Mouse (Mus musculus) midbrain, embryonic 15.5 days (tissue): ENCODE measurements around the gene Hrh3. TPM values are rescaled to one million over a fixed set of nuclear protein-coding genes. Genes with fewer than 3 reads are reported as not detected.
A peak's percentile ranks its signal among the peaks of the same experiment; 100 is the strongest.

ENCODE experiments used
- ATAC-seq: fragments of 200-750 bp; cut with Nextera tagmentation; replicated peaks from 2 replicates; pipeline ENCODE4 v1.8.0; 2017; ENCODE audit warnings: moderate TSS enrichment
- H3K27ac ChIP-seq: fragments of 300-500 bp; sonication (generic); 2 replicates; pipeline ENCODE4 v1.5.1; 2015; ENCODE audit warnings: mild to moderate bottlenecking, inconsistent platforms
- H3K27me3 ChIP-seq: fragments of 300-500 bp; sonication (generic); replicated peaks from 2 replicates; pipeline ENCODE4 v1.6.1; 2015; ENCODE audit warnings: inconsistent platforms
- H3K36me3 ChIP-seq: fragments of 300-500 bp; sonication (generic); replicated peaks from 2 replicates; pipeline ENCODE4 v1.6.1; 2015; ENCODE audit warnings: inconsistent platforms
- H3K4me1 ChIP-seq: fragments of 300-500 bp; sonication (generic); 2 replicates; pipeline ENCODE4 v1.6.1; 2015; ENCODE audit warnings: inconsistent platforms
- H3K4me2 ChIP-seq: fragments of 300-500 bp; sonication (generic); 2 replicates; pipeline ENCODE4 v1.6.1; 2015; ENCODE audit warnings: inconsistent platforms, mild to moderate bottlenecking, moderate library complexity
- H3K4me3 ChIP-seq: fragments of 300-500 bp; sonication (generic); 2 replicates; pipeline ENCODE4 v1.5.1; 2015; ENCODE audit warnings: mild to moderate bottlenecking, inconsistent platforms
- H3K9ac ChIP-seq: fragments of 300-500 bp; sonication (generic); 2 replicates; pipeline ENCODE4 v1.6.1; 2015; ENCODE audit warnings: mild to moderate bottlenecking, inconsistent platforms
- H3K9me3 ChIP-seq: fragments of 300-500 bp; sonication (generic); 2 replicates; pipeline ENCODE4 v1.6.1; 2016; ENCODE audit warnings: inconsistent platforms
- WGBS: fragments of 180-500 bp; shearing (Covaris S2); methylation state at CpG from one replicate; pipeline ENCODE4 v1.1.7; 2015; ENCODE audit warnings: mixed read lengths; 5-methylcytosine and 5-hydroxymethylcytosine counted together
- polyA plus RNA-seq: library from polyadenylated mRNA; unstranded; fragments of >200 nt; fragmentation: Nextera tagmentation; extraction: Ambion mirVana; gene quantifications from 2 replicates; pipeline ENCODE4 v1.2.1, GENCODE M21; 2015

The Hrh3 gene
- polyA plus RNA-seq, 1 experiment from 2014 or later: 3.2 TPM

GRCm38 (mm10) chr2:180077622-180078021 is 26.7 kb downstream of the Hrh3 start:
- no peak for ATAC-seq

GRCm38 (mm10) chr2:180072886-180073285 is 31.4 kb downstream of the Hrh3 start:
- Histone ChIP-seq H3K4me1 (peaks cover 15% of the 10 kb centered on the region), H3K9me3 (no peaks in the 10 kb centered on the region), H3K4me2 (no peak overlapping the region), H3K9ac (no peak overlapping the region), H3K4me3 (no peak overlapping the region), H3K36me3 (peaks cover 9% of the 10 kb centered on the region; the same call in 1 of the 2 replicates), H3K27ac (no peak overlapping the region), H3K27me3 (no peaks in the 10 kb centered on the region)
- WGBS: 90% methylated on average over 7 of the region's 7 CpGs
- ATAC-seq: no peak

More at GRCm38 (mm10) chr2:180077622-180078021, 26.7 kb downstream of the Hrh3 start:
- WGBS: 68% methylated on average over 3 of the region's 3 CpGs
- Histone ChIP-seq H3K36me3 (0 out of 2 replicates have a peak, but pooled peaks cover 3% of the 10 kb centered on the region), H3K4me2 (no peak overlapping the region), H3K9me3 (no peaks in the 10 kb centered on the region), H3K4me3 (no peak overlapping the region), H3K4me1 (no peaks in the 10 kb centered on the region), H3K27me3 (no peaks in the 10 kb centered on the region), H3K27ac (no peak overlapping the region), H3K9ac (no peak overlapping the region)

GRCm38 (mm10) chr2:180071671-180072070 is 32.6 kb downstream of the Hrh3 start:
- no peak for ATAC-seq
- Histone ChIP-seq H3K36me3 (peaks cover 17% of the 10 kb centered on the region; the same call in 1 of the 2 replicates), H3K9me3 (no peaks in the 10 kb centered on the region), H3K4me1 (peaks cover 15% of the 10 kb centered on the region), H3K9ac (no peak overlapping the region), H3K27ac (no peak overlapping the region), H3K4me2 (peak overlapping the region; percentile 75), H3K27me3 (no peaks in the 10 kb centered on the region), H3K4me3 (no peak overlapping the region)
- WGBS: 76% methylated on average over 2 of the region's 2 CpGs

DNA sequence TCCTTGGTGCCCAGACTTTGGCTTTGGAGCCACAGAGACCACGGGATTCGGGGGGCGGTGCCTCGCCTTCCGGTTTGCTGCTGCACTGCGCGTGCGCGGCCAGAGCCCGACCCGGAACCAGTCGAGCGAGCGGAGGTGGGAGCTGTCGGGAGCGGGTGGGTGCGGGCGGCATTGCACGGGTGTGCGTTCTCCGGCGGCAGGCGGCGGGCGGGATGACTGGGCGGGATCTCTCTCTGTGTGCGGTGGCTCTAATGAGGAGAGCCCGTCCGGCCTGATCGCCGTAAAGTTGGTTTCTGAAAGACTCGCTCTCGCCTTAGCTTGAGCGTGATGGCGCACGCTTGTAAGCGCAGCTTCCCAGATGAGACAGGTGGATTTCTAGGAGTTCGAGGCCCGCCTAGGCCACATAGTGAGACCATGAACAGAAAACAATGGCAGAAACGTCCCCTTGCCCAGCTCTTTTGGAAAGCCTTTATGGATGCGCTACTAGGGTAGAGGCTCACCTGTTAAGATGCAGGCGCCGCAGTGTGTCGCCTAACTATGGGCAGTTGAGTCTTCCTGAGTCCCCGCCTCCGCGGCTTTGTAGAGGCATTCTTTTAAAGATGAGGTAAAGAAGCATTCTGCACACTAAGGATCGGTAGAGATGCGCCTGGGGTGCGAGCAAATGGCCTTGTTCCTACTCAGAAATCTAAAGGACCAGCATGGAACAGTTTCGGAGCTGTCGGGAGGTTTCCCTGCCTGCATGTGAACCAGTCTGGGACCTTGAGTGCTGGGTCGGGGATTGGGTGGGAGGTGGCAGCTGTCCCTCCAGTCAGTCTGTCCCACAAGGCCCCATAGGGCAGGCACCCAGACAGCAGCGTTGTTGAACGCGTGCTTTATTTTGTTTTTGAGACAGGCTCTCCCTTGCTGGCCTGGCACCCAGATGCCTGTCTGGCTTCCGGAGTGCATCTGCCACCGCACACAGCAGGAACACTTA is 33.5 kb downstream of the Hrh3 start, which contains the start of gene Mtg2:
Gene Mtg2 (plus strand): TSS at position 108 of the 973 bp plus-strand sequence.
- Histone ChIP-seq H3K4me3 (peak within 1 kb of the TSS; percentile 78), H3K27ac (peak within 1 kb of the TSS; percentile 93), H3K9me3 (no peaks in the 10 kb centered on the region), H3K4me1 (peaks cover 15% of the 10 kb centered on the region), H3K27me3 (no peaks in the 10 kb centered on the region), H3K9ac (peak within 1 kb of the TSS; percentile 78), H3K4me2 (peak within 1 kb of the TSS; percentile 75), H3K36me3 (peaks cover 17% of the 10 kb centered on the region; the same call in 1 of the 2 replicates)
- ATAC-seq: peak; percentile 97
- WGBS: 4% methylated on average over 58 of the region's 58 CpGs

- H3K9me3 ChIP-seq: no peaks in the 10 kb centered on the region
- peak overlapping the region; percentile 78 for H3K4me3 ChIP-seq
- ATAC-seq: peak; percentile 71
- H3K4me2 ChIP-seq: peak overlapping the region; percentile 75
- H3K36me3 ChIP-seq: peaks cover 17% of the 10 kb centered on the region; the same call in 1 of the 2 replicates
- peaks cover 15% of the 10 kb centered on the region for H3K4me1 ChIP-seq
- no peaks in the 10 kb centered on the region for H3K27me3 ChIP-seq
- peak overlapping the region; percentile 93 for H3K27ac ChIP-seq
- WGBS: 33% methylated on average over 20 of the region's 20 CpGs
- H3K9ac ChIP-seq: peak overlapping the region; percentile 78
Observed at GRCm38 (mm10) chr2:180069770-180070480, 34.4 kb downstream of the Hrh3 start.

GRCm38 (mm10) chr2:180063338-180064131 is 40.8 kb downstream of the Hrh3 start:
- Histone ChIP-seq H3K9ac (no peak overlapping the region), H3K27me3 (no peaks in the 10 kb centered on the region), H3K9me3 (no peaks in the 10 kb centered on the region), H3K36me3 (peaks cover 61% of the 10 kb centered on the region), H3K27ac (no peak overlapping the region), H3K4me1 (no peaks in the 10 kb centered on the region), H3K4me2 (no peak overlapping the region), H3K4me3 (no peak overlapping the region)
- ATAC-seq: no peak
- 98% methylated on average over 11 of the region's 11 CpGs for WGBS

- H3K9ac ChIP-seq: no peak overlapping the region
- H3K4me3 ChIP-seq: no peak overlapping the region
- no peak overlapping the region for H3K27ac ChIP-seq
- H3K27me3 ChIP-seq: no peaks in the 10 kb centered on the region
- no peak overlapping the region for H3K4me2 ChIP-seq
- WGBS: 97% methylated on average over 9 of the region's 9 CpGs
- peaks cover 27% of the 10 kb centered on the region for H3K36me3 ChIP-seq
- 0 out of 2 replicates have a peak, but pooled peaks cover 7% of the 10 kb centered on the region for H3K4me1 ChIP-seq
- H3K9me3 ChIP-seq: no peaks in the 10 kb centered on the region
- no peak for ATAC-seq
Observed at GRCm38 (mm10) chr2:180053001-180053400, 51.3 kb downstream of the Hrh3 start.

- Histone ChIP-seq H3K4me1 (0 out of 2 replicates have a peak, but pooled peaks cover 7% of the 10 kb centered on the region), H3K4me2 (no peak overlapping the region), H3K27me3 (no peaks in the 10 kb centered on the region), H3K36me3 (peaks cover 19% of the 10 kb centered on the region), H3K9ac (no peak overlapping the region), H3K9me3 (no peaks in the 10 kb centered on the region), H3K27ac (no peak overlapping the region), H3K4me3 (no peak overlapping the region)
- ATAC-seq: 0 out of 2 replicates have a peak, but pooled peaks have one; percentile 18
- WGBS: 90% methylated on average over 14 of the region's 14 CpGs
Observed at GRCm38 (mm10) chr2:180051986-180052733, 52.1 kb downstream of the Hrh3 start.

- H3K27me3 ChIP-seq: no peaks in the 10 kb centered on the region
- H3K27ac ChIP-seq: no peak overlapping the region
- no peak overlapping the region for H3K4me3 ChIP-seq
- H3K4me1 ChIP-seq: peaks cover 9% of the 10 kb centered on the region
- no peaks in the 10 kb centered on the region for H3K9me3 ChIP-seq
- peak; percentile 45; the same call in 1 of the 2 replicates for ATAC-seq
- 25% methylated on average over 5 of the region's 5 CpGs for WGBS
- no peak overlapping the region for H3K4me2 ChIP-seq
- H3K9ac ChIP-seq: no peak overlapping the region
- H3K36me3 ChIP-seq: peaks cover 11% of the 10 kb centered on the region
Observed at GRCm38 (mm10) chr2:180050986-180051385, 53.3 kb downstream of the Hrh3 start.
